Mouse (Mus musculus): ENCODE data around the gene Parp14.

The Parp14 gene

DNA sequence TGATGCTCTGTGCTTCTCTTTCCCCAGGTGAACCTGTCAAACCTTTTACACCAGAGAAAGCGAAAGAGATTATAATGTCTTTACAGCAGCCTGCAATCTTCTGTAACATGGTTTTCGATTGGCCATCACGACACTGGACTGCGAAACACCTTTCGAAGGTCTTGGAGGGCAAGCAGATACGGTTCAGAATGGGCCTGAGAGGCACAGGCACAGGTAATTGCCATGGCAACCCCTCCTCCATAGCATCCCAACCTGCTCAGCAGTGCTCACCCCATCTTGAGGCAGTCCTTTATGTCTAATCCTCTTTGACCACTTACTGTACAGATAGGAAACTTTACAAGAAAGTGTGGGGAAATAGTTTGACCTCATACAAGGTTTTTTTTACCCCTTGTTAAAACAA, 84.2 kb downstream of the Parp14 start:
- no peak for DNase-seq (ENCODE audit: low spot score)

DNA sequence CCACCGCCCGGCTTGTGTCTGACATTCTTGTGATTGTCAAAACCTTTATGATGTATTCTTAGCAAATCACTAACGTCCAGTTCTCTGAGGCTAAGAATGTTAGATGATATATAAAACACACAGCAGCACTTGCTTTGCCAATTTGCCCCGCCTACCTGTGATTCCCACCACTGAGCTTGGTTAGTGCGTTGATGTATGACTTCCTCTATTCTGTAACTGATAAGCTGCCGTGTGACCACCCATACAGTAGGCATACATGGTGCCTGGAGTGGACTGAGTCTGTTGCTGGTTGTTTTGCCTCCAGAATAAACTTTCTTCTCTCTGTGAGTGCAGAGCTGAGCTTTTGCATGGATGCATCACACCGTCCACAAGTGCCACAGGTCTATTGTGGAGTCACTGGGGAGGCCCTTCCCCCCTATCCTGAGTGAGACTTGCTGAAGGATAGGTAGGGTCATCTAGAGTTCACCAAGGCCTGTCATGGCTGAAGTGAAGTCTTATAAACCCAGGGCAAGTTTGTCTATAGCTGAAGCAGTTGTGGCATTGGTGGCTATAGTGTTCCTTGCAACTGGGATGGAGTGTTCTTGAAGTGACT, 87.1 kb downstream of the Parp14 start:
- DNase-seq (ENCODE audit: low spot score), result no peak

DNA sequence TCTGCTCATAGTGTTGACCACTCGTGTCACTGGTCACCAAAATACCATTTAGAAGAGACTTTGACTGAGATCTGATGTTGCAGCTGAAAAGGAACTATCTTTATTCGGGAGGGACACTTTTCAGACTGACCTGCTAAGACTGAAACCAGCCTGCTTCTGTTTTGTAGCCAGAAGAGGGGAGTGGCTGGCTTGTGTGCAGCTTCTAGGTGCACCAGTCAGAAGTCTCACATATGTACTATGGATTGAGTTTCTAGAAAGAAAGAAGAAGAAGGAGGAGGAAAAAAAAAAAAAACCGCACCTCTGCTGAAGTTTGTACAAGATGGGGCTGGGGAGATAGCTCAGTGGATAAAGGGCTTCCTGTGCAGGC, 88.2 kb downstream of the Parp14 start:
- no peak for DNase-seq (ENCODE audit: low spot score)
